Mouse (Mus musculus): ENCODE data around the gene H2-M10.1.

DNA sequence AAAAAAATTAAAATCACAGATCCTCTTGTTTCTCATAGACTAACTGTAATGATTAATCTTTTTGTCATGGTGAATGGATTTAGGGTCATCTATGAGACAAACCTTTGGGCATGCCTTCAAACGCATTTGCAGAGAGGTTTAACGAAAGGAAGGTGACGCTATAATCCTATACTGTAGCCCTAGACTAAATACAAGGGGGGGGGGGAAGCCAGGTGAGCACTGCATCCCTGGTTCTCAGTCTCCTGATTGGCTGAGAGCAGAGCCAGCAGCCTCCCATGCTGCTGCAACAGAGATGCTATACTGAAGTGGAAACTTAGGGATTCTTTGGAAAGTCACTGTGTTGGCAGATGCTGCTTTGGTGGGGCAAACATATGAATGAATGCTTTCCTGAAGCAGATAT, 29.8 kb upstream of the H2-M10.1 start:
- TF ChIP-seq POLR2A (IDR thresholded peaks at IDR 0.05; ENCODE audit: borderline replicate concordance, low read depth, low read length) (no peak), CTCF (IDR thresholded peaks at IDR 0.05; ENCODE audit: low read depth, low read length) (no peak)
